Mouse (Mus musculus) heart, embryonic 15.5 days (tissue): ENCODE measurements around the gene Srgap3. TPM values are rescaled to one million over a fixed set of nuclear protein-coding genes. Genes with fewer than 3 reads are reported as not detected.

ENCODE experiments used
- ATAC-seq: fragments of 200-750 bp; cut with Nextera tagmentation; replicated peaks from 2 replicates; pipeline ENCODE4 v1.8.0; 2017; ENCODE audit warnings: low read depth, moderate TSS enrichment; ENCODE audit not compliant: insufficient number of reproducible peaks, insufficient read depth, low FRiP score
- H3K27ac ChIP-seq: fragments of 300-500 bp; sonication (generic); 2 replicates; pipeline ENCODE4 v1.5.1; 2015; ENCODE audit warnings: mild to moderate bottlenecking, inconsistent platforms
- H3K27me3 ChIP-seq: fragments of 300-500 bp; sonication (generic); 2 replicates; pipeline ENCODE4 v1.6.1; 2015; ENCODE audit warnings: inconsistent platforms
- H3K36me3 ChIP-seq: fragments of 300-500 bp; sonication (generic); 2 replicates; pipeline ENCODE4 v1.6.1; 2015; ENCODE audit warnings: mild to moderate bottlenecking, inconsistent platforms
- H3K4me1 ChIP-seq: fragments of 300-500 bp; sonication (generic); replicated peaks from 2 replicates; pipeline ENCODE4 v1.6.1; 2015; ENCODE audit warnings: inconsistent platforms
- H3K4me2 ChIP-seq: fragments of 300-500 bp; sonication (generic); 2 replicates; pipeline ENCODE4 v1.6.1; 2015; ENCODE audit warnings: inconsistent platforms, mild to moderate bottlenecking, moderate library complexity
- H3K4me3 ChIP-seq: fragments of 300-500 bp; sonication (generic); 2 replicates; pipeline ENCODE4 v1.5.1; 2015; ENCODE audit warnings: mild to moderate bottlenecking, inconsistent platforms
- H3K9ac ChIP-seq: fragments of 300-500 bp; sonication (generic); 2 replicates; pipeline ENCODE4 v1.6.1; 2015; ENCODE audit warnings: mild to moderate bottlenecking, inconsistent platforms
- H3K9me3 ChIP-seq: fragments of 300-500 bp; sonication (generic); replicated peaks from 2 replicates; pipeline ENCODE4 v1.6.1; 2016; ENCODE audit warnings: inconsistent platforms
- WGBS: fragments of 180-500 bp; shearing (Covaris S2); methylation state at CpG from one replicate; pipeline ENCODE4 v1.1.7; 2015; ENCODE audit warnings: mixed read lengths; 5-methylcytosine and 5-hydroxymethylcytosine counted together
- polyA plus RNA-seq: library from polyadenylated mRNA; unstranded; fragments of >200 nt; fragmentation: Nextera tagmentation; extraction: Ambion mirVana; gene quantifications from 2 replicates; pipeline ENCODE4 v1.2.1, GENCODE M21; 2015

Srgap3 gene
- polyA plus RNA-seq, 1 experiment from 2014 or later = 1.0 TPM

- no peak for ATAC-seq
- no peak overlapping the region for H3K27ac ChIP-seq
- H3K4me1 ChIP-seq = no peaks in the 10 kb centered on the region
- no peak overlapping the region for H3K4me3 ChIP-seq
- H3K9ac ChIP-seq = no peak overlapping the region
- H3K27me3 ChIP-seq = no peaks in the 10 kb centered on the region
- 81% methylated on average over 7 of the region's 7 CpGs for WGBS
- H3K9me3 ChIP-seq = no peaks in the 10 kb centered on the region
- no peak overlapping the region for H3K4me2 ChIP-seq
- no peaks in the 10 kb centered on the region for H3K36me3 ChIP-seq
Observed at GRCm38 (mm10) chr6:112773754-112774153, 173.3 kb downstream of the Srgap3 start.

GRCm38 (mm10) chr6:112770996-112771395, 176.1 kb downstream of the Srgap3 start:
- Histone ChIP-seq H3K4me1 (no peaks in the 10 kb centered on the region), H3K27me3 (no peaks in the 10 kb centered on the region), H3K9ac (no peak overlapping the region), H3K4me2 (no peak overlapping the region), H3K4me3 (no peak overlapping the region), H3K9me3 (no peaks in the 10 kb centered on the region), H3K27ac (no peak overlapping the region), H3K36me3 (no peaks in the 10 kb centered on the region)
- ATAC-seq = no peak
- WGBS = 77% methylated on average over 2 of the region's 2 CpGs

GRCm38 (mm10) chr6:112758541-112758940, 188.5 kb downstream of the Srgap3 start:
- H3K4me2 ChIP-seq = no peak overlapping the region
- ATAC-seq = no peak
- H3K27me3 ChIP-seq = no peaks in the 10 kb centered on the region
- H3K9me3 ChIP-seq = no peaks in the 10 kb centered on the region
- no peak overlapping the region for H3K27ac ChIP-seq
- no peaks in the 10 kb centered on the region for H3K4me1 ChIP-seq
- no peaks in the 10 kb centered on the region for H3K36me3 ChIP-seq
- H3K9ac ChIP-seq = no peak overlapping the region
- WGBS = 54% methylated on average over 4 of the region's 4 CpGs
- no peak overlapping the region for H3K4me3 ChIP-seq

GRCm38 (mm10) chr6:112756866-112757265, 190.2 kb downstream of the Srgap3 start:
- whole genome bisulfite sequencing = 40% methylated on average over 4 of the region's 4 CpGs
- no peak overlapping the region for H3K4me3 ChIP-seq

GRCm38 (mm10) chr6:112754994-112755393, 192.1 kb downstream of the Srgap3 start:
- WGBS = 83% methylated on average over 6 of the region's 6 CpGs
- H3K9me3 ChIP-seq = no peaks in the 10 kb centered on the region
- H3K36me3 ChIP-seq = no peaks in the 10 kb centered on the region
- H3K4me2 ChIP-seq = no peak overlapping the region
- no peak overlapping the region for H3K4me3 ChIP-seq
- H3K27me3 ChIP-seq = no peaks in the 10 kb centered on the region
- H3K27ac ChIP-seq = no peak overlapping the region
- H3K9ac ChIP-seq = no peak overlapping the region
- no peak for ATAC-seq
- H3K4me1 ChIP-seq = no peaks in the 10 kb centered on the region

More at GRCm38 (mm10) chr6:112756866-112757265, 190.2 kb downstream of the Srgap3 start:
- Histone ChIP-seq H3K36me3 (no peaks in the 10 kb centered on the region), H3K27ac (no peak overlapping the region), H3K27me3 (no peaks in the 10 kb centered on the region), H3K4me2 (no peak overlapping the region), H3K4me1 (no peaks in the 10 kb centered on the region), H3K9ac (no peak overlapping the region), H3K9me3 (no peaks in the 10 kb centered on the region)
- no peak for ATAC-seq

- no peak overlapping the region for H3K27ac ChIP-seq
- WGBS = 68% methylated on average over 3 of the region's 3 CpGs
- ATAC-seq = no peak
- H3K9ac ChIP-seq = no peak overlapping the region
- H3K36me3 ChIP-seq = no peaks in the 10 kb centered on the region
- H3K27me3 ChIP-seq = no peaks in the 10 kb centered on the region
- H3K9me3 ChIP-seq = no peaks in the 10 kb centered on the region
- H3K4me3 ChIP-seq = no peak overlapping the region
- no peaks in the 10 kb centered on the region for H3K4me1 ChIP-seq
- H3K4me2 ChIP-seq = no peak overlapping the region
Observed at GRCm38 (mm10) chr6:112752517-112752916, 194.5 kb downstream of the Srgap3 start.

GRCm38 (mm10) chr6:112752007-112752406, 195.1 kb downstream of the Srgap3 start:
- 62% methylated on average over 5 of the region's 5 CpGs for WGBS
- no peak for ATAC-seq

GRCm38 (mm10) chr6:112742297-112742696, 204.8 kb downstream of the Srgap3 start:
- no peaks in the 10 kb centered on the region for H3K9me3 ChIP-seq
- H3K9ac ChIP-seq = no peak overlapping the region
- 78% methylated on average over 2 of the region's 2 CpGs for WGBS
- ATAC-seq = no peak
- H3K4me1 ChIP-seq = no peaks in the 10 kb centered on the region
- no peak overlapping the region for H3K27ac ChIP-seq
- no peaks in the 10 kb centered on the region; the same call in 1 of the 2 replicates for H3K27me3 ChIP-seq
- no peaks in the 10 kb centered on the region for H3K36me3 ChIP-seq
- no peak overlapping the region for H3K4me2 ChIP-seq
- H3K4me3 ChIP-seq = no peak overlapping the region

More at GRCm38 (mm10) chr6:112752007-112752406, 195.1 kb downstream of the Srgap3 start:
- Histone ChIP-seq H3K4me1 (no peaks in the 10 kb centered on the region), H3K4me3 (no peak overlapping the region), H3K27me3 (no peaks in the 10 kb centered on the region), H3K9me3 (no peaks in the 10 kb centered on the region), H3K9ac (no peak overlapping the region), H3K27ac (no peak overlapping the region), H3K4me2 (no peak overlapping the region), H3K36me3 (no peaks in the 10 kb centered on the region)

GRCm38 (mm10) chr6:112741766-112742165, 205.3 kb downstream of the Srgap3 start:
- Histone ChIP-seq H3K27ac (no peak overlapping the region), H3K9me3 (no peaks in the 10 kb centered on the region), H3K27me3 (no peaks in the 10 kb centered on the region; the same call in 1 of the 2 replicates), H3K4me3 (no peak overlapping the region), H3K4me1 (no peaks in the 10 kb centered on the region), H3K36me3 (no peaks in the 10 kb centered on the region), H3K4me2 (no peak overlapping the region), H3K9ac (no peak overlapping the region)
- no peak for ATAC-seq
- WGBS = 63% methylated on average over 5 of the region's 5 CpGs

- H3K4me1 ChIP-seq = no peaks in the 10 kb centered on the region
- H3K4me2 ChIP-seq = no peak overlapping the region
- no peak for ATAC-seq
- H3K27ac ChIP-seq = no peak overlapping the region
- H3K4me3 ChIP-seq = no peak overlapping the region
- H3K27me3 ChIP-seq = no peaks in the 10 kb centered on the region; the same call in 1 of the 2 replicates
- H3K36me3 ChIP-seq = no peaks in the 10 kb centered on the region
- WGBS = 83% methylated on average over 3 of the region's 3 CpGs
- H3K9ac ChIP-seq = no peak overlapping the region
- no peaks in the 10 kb centered on the region for H3K9me3 ChIP-seq
Observed at GRCm38 (mm10) chr6:112739635-112740034, 207.4 kb downstream of the Srgap3 start.

- Histone ChIP-seq H3K9ac (no peak overlapping the region), H3K9me3 (no peaks in the 10 kb centered on the region), H3K36me3 (no peaks in the 10 kb centered on the region), H3K27ac (no peak overlapping the region), H3K4me2 (no peak overlapping the region), H3K4me3 (no peak overlapping the region), H3K4me1 (no peaks in the 10 kb centered on the region), H3K27me3 (no peaks in the 10 kb centered on the region; the same call in 1 of the 2 replicates)
- 85% methylated on average over 6 of the region's 6 CpGs for WGBS
- no peak for ATAC-seq
Observed at GRCm38 (mm10) chr6:112738924-112739323, 208.1 kb downstream of the Srgap3 start.

GRCm38 (mm10) chr6:112736471-112736870, 210.6 kb downstream of the Srgap3 start:
- Histone ChIP-seq H3K27me3 (no peaks in the 10 kb centered on the region; the same call in 1 of the 2 replicates), H3K9me3 (peaks cover 3% of the 10 kb centered on the region; the same call in 1 of the 2 replicates), H3K27ac (no peak overlapping the region), H3K4me2 (no peak overlapping the region), H3K36me3 (no peaks in the 10 kb centered on the region), H3K9ac (no peak overlapping the region), H3K4me1 (no peaks in the 10 kb centered on the region), H3K4me3 (no peak overlapping the region)
- no peak for ATAC-seq
- WGBS = 79% methylated on average over 3 of the region's 3 CpGs
